Mouse (Mus musculus) urinary bladder, postnatal 36 days (tissue): ENCODE data around the gene Sftpd.
A peak's percentile ranks its signal among the peaks of the same experiment; 100 is the strongest.

ENCODE experiments used
- DNase-seq, 2 experiments: peaks; one replicate each; pipeline ENCODE4 v3.0.0; 2022; ENCODE audit warnings: low spot score in 2 of 2, mixed read lengths in 1 of 2

The Sftpd gene

DNA sequence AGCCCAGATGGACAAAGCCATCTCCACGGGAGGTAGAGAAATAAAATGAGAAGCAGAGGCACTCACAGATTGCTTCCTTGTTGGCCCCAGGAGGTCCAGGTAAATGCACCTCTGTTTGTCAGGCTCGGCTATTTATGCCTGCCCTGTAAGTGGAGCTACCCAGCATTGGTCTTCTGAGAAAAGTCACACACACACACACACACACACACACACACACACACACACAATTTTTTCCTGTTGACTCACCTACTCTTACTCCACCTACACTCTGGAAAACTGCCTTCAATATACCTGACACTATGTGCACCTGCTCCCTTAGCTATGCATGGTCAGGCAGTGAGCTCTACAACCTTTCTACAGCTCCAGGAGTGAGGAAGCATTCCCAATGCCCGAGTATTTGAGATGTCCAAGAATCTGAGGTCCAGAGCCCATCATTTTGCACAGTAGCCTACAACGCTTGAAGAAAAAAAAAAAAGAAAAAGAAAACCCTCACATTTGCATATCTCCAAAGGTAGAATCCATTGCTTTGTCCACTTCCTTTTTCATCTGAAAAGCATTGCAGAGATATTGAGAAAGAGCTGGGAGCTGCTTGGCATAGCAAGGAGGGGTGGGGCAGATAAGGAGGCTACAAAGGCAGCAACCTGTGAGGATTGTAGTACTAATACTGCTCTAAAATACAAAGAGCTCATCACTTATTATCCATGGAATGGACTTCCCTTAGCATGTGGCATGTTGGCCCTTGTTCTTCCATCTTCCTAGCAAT, at the start of gene Sftpd:
Sftpd (minus strand) TSS at position 91 of the 763 bp plus-strand sequence.
- DNase-seq: no peak

DNA sequence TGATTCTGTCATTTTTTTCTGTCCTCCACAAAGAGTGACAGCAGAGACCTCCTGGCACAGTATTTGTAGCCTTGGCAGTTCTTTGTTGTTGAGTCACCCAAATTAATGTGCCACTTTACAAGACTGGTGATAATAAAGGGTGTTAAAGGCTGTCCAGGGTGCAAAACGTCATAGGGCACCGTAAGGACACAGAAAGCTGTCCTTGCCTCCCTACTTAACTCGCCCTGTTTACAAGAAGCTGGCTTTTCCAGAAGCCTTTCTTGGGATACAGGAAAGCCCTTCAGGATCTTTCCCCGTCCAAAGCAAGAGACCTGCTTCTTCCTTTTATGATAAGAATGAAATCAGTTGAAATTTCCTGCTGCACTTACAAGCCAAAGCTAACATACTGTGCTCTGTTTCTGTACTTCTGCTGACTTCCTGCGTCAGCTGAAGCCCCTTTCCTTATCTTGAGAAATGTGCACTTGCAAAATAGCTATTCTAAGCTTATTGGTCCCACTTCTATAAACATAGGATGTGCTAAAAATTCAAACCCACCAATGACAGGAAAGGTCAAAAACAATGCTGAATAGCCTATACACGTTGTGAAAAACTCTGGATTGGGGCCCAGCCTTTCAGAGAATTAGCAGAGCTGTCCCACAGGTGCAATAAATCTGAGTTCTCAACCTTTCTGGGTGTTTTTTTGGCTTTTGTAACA, 13.2 kb upstream of the Sftpd start:
- DNase-seq: peak in 1 of 2 experiments; percentile 1

DNA sequence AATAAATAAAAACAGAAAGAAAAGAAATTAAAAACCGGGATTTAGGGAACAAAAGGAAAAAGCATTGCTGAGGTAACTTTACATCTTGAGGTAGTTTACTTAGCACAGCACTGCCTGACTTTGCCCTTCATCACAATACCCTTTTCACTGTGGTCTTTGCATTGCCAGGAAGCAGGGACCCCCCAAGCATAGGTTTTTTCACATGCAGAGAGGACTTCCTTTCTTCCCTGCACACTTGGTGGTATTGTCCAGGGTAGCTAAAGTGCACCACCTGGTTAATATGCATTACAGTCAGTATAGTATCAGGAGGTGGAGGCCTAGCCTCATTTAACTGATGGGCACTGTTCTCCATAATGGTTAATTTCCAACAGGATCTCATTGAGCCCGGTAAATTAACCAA, 4.5 kb upstream of the Sftpd start:
- DNase-seq: no peak

DNA sequence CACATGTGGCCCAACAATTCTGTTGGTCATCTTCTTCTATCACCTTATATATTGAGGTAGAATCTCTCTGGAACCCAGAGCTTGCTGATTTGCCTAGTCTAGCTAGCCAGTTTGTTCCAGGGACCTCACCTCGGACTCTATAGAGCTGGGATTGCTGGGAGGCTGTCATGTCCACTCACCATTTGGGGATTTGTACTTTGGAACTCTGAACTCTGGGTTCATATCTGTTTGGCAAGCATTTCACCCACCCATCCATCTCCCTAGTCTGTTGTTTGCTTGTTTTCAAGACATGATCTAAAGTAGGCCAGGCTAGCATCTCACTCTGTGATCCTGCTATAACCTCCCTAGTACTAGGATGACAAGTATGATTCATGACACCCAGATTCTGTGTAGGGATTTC, 10.1 kb downstream of the Sftpd start:
- DNase-seq: no peak

DNA sequence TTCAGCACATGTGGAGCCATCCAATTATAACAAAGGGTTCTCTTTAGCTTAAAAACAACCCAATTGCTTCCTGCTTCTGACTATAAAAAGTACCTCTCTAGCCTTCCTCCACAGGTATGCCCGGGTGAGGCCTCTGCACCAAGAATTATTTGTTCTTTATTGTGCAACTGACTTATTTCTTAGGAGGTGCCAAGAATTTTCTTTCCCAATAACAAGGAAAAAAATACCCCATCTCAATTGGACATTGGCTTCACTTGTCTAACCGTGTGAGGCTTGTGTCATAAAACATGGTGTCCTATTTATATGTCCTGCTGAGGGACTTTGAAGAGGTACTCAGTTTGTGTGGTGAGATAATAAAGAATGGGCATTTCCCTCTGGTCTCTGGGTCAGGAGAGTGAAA, 14.4 kb downstream of the Sftpd start:
- no peak for DNase-seq

DNA sequence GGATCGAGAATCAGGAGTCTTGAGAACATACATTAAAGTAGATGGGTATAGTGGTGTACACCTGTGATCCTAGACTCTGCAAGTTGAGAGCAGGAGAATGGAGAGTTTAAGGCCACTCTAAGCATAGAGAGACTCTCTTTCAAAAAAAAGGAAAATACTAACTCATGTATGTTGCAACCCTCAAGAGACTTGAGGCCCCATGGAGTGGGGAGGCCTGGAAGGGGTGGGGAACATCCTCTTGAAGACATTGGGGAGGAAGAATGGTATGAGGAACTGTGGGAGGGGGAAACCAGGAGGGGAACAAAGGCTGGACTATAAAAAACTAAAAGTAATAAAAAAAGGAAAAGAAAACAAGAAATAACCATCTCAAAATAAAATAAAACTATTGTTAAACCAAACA, 16.4 kb downstream of the Sftpd start:
- no peak for DNase-seq

DNA sequence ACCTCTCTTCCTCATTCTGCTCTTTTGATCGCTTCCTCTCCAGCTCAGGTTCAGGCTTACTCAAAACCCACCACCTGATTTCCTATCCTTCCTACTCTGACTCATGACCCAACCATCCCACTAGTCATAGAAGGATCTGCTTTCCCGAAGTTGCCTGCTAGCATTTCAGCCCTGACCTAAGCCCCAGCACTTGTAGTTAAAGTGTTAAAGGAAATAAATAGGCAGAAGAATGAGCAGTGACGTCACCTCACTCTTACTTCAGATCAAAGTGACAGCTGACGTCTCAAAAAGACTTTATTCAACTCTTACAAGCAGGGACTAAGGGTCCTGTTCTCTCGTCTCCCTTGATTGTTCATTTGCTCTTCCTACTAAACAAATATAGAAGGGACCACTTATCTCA, 17.7 kb downstream of the Sftpd start:
- no peak for DNase-seq

DNA sequence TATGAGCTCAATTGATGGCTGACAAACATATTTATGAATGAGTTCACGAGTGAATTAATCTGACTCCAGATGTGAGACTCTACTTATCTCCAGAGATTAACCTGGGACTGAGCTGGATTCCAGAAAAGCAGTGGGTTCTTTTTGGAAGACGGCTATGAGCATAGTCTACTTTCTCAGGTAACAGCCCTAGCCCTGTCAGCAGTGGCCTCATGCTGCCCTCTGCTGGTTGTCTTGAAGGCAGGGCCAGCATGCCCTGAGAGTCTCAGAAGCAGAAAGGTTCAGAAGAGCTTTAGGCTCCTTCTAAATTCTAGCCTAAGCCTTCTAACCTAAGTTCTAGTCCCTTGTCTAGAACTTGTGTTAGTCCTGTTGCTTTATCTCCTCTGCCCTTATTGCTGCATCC, 22.3 kb downstream of the Sftpd start:
- peak; percentile 4 to 42 for DNase-seq

DNA sequence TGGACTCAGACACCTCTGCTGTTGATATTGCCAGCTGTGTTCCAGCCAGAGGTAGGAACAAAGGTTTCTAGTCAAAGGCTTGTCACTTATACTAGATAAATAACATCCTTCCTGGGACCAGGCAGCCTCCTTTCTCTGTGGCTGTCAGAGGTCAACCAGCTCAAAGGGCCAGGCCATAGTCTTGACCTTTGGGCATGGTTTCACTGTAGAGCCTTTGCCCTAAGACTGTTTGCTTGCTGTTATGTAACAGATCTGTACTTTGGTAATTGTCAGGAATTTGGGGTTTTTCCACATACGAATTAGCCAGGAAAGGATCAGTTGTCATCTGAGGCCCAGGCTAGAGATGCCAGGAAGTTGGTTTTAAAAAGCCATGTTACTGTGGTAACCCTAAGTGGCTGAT, 24.2 kb downstream of the Sftpd start:
- peak in 1 of 2 experiments; percentile 1 for DNase-seq

DNA sequence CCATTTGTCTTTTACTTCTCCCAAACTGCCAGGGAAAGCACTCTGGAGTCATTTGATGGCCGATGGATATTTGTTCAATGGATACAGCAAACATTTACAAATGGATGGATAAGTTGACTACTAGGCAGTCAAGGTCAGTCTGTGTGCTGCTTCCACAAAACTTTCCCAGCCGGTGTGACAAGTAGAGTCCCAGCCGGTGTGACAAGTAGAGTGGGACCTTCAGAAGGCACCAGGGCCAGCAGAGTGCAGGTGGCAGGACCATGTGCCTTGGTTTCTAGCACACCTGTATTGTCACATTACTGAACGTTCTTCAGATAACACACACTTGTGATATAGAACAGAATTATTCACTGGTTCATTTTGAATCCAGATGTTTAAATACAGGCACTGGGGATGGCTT, 24.9 kb downstream of the Sftpd start:
- DNase-seq: no peak

DNA sequence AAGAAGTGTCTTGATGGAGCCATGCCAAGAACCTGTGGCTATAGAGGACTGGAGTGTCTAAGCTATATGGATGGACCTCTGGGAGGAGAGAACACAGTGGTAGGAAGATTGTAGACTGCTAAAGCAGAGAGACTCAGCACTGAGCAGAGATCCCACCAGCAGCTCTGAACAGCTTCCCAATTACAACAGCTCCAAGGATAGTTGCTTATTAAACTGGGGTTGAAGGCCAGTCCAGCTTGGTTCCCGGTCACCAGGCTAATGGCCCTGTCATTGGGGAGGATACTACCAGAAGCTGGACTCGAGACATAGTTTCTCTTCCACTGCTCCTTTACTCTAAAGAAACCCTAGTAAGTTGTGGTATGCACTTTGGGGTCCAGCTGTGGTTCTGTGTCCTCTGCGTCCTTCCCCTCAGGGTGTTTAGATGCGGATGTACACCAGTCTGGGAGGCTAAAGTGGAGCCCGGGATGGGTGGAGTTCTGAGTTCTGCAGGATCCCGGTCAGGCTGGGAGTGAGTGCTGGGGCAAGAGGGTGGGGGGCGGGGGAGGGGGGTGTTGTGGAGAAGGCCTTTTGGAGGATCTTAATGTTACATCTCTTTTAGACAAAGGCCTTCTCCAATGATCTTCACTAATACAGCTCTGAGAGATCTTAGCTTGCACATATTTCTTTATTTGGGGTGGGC, 33.6 kb downstream of the Sftpd start, which contains the start of gene Mbl1:
Mbl1 (plus strand) TSS at position 239 of the 679 bp plus-strand sequence.
- DNase-seq: no peak

DNA sequence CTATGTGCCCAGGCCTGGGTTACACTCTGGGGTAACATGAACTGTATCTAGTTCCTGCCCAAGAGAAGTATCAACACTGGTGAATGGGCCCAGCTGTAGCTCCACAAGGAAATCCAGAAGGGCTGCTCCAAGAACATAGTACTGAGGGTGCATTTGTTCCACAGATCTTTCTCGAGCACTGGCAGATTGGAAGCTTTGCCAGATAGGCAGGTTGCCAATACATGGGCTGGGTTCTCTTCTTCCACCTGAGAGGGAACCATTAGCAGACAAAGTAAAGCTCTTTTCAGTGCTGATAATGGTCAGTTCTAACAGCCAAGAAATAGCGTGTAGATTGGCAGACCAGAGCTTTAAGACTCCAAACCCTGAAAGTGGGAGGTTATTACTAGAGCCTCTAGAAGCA, 37.6 kb downstream of the Sftpd start:
- no peak for DNase-seq

DNA sequence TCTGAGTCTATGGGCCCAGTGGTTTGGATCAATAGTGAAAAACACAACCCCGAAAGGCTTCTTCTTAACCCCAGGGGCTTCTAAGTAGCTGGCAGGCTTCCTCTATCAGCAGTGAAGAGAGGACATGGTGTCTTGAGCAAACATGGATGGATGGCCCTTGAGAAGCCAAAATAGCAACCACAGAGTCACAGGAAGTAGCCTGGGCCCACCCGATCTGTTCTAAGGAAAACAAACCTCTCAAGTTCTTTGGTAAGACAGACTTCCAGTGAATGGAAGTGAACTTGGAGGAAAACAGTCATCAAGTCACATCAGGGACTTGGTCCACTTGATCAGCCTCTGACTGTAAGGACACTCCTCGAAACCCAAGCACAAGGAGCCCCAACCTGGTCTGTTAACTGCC, 38.0 kb downstream of the Sftpd start:
- DNase-seq: no peak

DNA sequence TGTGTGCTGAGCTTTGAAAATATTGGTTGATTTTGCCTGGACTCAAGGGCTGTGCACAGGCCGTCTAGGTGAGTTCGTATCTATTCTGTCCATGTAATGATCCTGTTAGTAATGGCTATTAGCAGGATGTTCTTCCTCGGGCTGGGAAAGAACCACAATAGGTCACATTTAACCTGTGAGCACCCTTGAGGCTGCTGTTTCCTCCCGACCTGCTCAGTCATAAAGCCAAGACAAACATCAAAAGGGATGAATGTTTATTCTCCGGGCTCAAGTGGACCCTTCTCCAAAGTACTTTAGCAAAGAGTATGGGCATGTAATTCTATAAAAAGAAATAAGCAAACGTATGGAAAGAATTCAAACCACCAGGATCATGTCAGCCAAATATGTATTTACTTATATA, 38.9 kb downstream of the Sftpd start:
- DNase-seq: no peak

DNA sequence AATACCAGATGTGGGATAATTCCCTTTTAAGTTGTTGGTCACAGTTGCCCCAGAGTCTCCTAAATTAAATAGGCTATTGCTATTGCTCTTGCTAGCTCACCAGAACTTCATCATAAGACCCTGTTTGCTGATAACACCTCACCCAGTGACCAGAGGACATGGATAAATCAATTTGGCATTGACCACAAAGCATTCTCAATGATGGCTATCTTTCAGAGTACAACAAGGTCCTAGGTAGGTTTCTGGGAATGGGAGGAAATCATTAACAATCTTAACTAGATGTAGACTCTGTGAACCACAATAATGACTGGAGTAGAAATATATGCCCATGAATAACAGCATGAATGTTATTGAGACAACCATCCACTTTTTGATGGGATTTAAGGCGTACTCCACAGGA, 44.3 kb downstream of the Sftpd start:
- DNase-seq: no peak

DNA sequence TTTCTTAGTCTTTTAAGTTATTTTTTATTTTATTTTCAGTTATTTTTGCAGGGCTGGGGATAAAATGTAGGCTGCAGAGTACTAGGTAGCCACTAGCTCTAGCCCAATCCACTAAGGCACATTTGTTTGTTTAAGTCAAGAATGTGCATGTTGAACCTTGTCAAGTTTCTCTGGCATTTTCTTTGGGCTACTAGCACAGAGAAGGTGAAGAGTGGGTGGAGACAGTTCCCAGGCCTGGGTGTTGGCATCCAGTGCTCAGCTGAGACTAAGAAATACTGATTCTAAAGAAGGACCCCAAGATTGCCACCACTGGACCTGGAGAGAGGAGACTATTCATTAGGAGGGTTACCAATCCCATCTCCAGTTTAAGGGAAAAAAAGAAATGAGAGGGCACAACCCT, 47.9 kb downstream of the Sftpd start:
- no peak for DNase-seq

DNA sequence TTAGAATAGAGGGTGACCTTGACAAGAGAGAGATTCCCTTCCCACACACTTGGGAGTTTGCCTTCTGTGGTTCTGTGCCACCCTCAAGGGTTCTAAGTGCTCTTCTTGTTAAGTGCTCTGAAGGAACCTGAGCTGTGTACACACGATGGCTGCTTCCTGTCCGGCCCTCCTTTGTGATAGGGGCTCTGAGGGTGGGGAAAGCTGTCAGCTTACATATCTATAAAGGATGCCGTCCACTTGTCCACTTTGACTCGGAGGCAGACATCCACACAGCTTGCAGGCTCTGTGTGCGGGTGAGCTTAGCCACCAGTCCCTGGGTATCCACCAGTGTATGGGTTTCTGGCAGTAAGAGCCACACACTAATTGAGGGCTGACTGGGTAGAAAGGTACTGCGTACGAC, 53.4 kb downstream of the Sftpd start, which contains the start of gene Sftpa1:
Sftpa1 (plus strand) TSS at position 243 of the 400 bp plus-strand sequence.
- DNase-seq: no peak

DNA sequence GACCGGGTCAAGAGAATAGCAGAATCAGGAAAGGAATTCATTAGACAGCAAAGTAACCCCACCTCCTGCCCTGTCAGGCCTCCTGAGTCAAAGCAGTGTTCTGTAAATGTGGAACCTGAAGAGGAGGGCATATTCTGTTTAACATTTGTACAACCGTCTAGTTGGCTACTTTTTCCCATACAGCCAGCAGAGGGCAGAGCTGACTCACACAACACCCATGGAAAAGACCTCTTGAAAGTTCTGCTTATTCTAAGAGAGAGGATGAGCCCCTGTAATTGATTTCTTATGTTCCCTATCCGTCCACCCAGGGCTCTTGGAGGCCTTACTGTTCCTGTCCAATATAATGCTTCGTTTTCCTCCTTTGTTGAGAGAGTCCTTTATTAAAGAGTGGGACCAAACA, 57.0 kb downstream of the Sftpd start:
- peak in 1 of 2 experiments; percentile 5 for DNase-seq

DNA sequence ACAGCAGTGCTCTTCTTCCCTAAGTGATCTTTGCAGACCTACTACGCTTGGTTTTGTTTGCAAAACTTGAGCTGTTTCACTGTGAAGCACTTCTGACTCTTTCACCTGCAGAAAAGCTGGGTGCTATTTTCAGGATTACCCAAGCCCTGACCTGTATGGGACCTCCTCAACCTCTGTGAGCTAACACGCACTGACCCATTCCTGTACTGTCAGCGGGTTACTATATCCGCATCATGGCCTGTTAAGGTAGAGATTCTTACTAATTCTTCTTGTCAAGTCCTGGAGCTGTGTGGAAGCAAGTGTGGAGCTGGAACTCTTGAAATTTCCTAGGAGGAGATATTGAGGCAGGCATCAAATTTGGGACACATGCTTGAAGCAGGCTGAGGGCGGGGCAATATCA, 60.3 kb downstream of the Sftpd start:
- DNase-seq: no peak
